Mouse (Mus musculus): ENCODE results near the gene Hdhd3. TPM values are rescaled to one million over a fixed set of nuclear protein-coding genes. Genes with fewer than 3 reads are reported as not detected.

Gene Hdhd3
- under 1 TPM in 1 of 2 experiments, not detected in 1; 0.55 TPM for total RNA-seq (2023)

GRCm38 (mm10) chr4:62503374-62503970 is at the start of gene Hdhd3:
Gene Hdhd3, minus strand, starts transcription at chr4:62503467.

GRCm38 (mm10) chr4:62524651-62525488 is 21.6 kb upstream of the Hdhd3 start, which contains the start of the genes Pole3 and 4933430I17Rik:
Gene Pole3, minus strand, starts transcription at chr4:62525068.
Gene 4933430I17Rik, plus strand, starts transcription at chr4:62525369.

DNA sequence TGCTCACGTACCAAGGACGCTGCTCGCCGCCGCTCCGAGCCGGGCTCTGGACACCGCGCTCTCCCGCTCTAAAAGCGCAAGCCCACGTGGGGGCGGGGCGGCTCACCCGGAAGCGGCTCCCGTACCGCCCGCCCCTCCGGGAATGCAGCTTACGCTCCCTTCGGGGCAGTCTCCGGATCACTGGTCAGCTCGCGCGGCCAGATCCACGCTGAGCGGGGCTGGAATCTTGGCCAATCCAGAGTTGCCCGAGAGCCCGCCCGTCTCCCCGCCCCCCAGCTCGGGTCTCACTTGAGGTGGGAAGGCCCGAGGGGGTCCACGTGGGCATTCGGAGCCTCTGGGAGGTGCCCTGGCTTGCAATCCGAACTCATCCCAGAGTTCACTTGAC is 16.6 kb upstream of the Hdhd3 start, which contains the start of gene Alad:
Gene Alad (minus strand): TSS at position 70 of the 385 bp plus-strand sequence.

GRCm38 (mm10) chr4:62479937-62480708 is 23.1 kb downstream of the Hdhd3 start, which contains the start of gene Bspry:
Gene Bspry, plus strand, starts transcription at chr4:62480053.

GRCm38 (mm10) chr4:62470598-62471051 is 32.6 kb downstream of the Hdhd3 start, which contains the start of gene Wdr31:
Gene Wdr31, minus strand, starts transcription at chr4:62470896.

Other genes starting within 250 kb of the Hdhd3 start
- gene Slc31a2, start 240.9 kb downstream of the Hdhd3 start, total RNA-seq (2023) = 10 to 100 TPM; 26.6 to 30.2 TPM
- 100 to 1,000 TPM; 121 to 123 TPM for gene Fkbp15, start 142.9 kb downstream of the Hdhd3 start, total RNA-seq (2023)
- gene Slc31a1, start 142.7 kb downstream of the Hdhd3 start, total RNA-seq (2023) = 10 to 100 TPM; 18.6 to 19.1 TPM
- gene Cdc26, start 94.8 kb downstream of the Hdhd3 start, total RNA-seq (2023) = 10 to 100 TPM; 38.6 to 45.0 TPM
- 10 to 100 TPM in 1 of 2 experiments, 1 to 10 TPM in 1; 9.7 to 11.4 TPM for gene Prpf4, start 94.7 kb downstream of the Hdhd3 start, total RNA-seq (2023)
- gene Rnf183, start 68.2 kb downstream of the Hdhd3 start, total RNA-seq (2023) = not detected
- not detected for gene Wdr31, start 32.6 kb downstream of the Hdhd3 start, total RNA-seq (2023)
- gene Bspry, start 23.4 kb downstream of the Hdhd3 start, total RNA-seq (2023) = not detected
- 1 to 10 TPM; 5.2 to 5.7 TPM for gene Alad, start 16.5 kb upstream of the Hdhd3 start, total RNA-seq (2023)
- 10 to 100 TPM; 13.4 to 14.9 TPM for gene Pole3, start 21.6 kb upstream of the Hdhd3 start, total RNA-seq (2023)
- not detected for gene 4933430I17Rik, start 21.9 kb upstream of the Hdhd3 start, total RNA-seq (2023)
- gene Rgs3, start 56.4 kb upstream of the Hdhd3 start, total RNA-seq (2023) = 100 to 1,000 TPM; 116 to 122 TPM

All from monocyte, adult 59 days (primary cell).